Mouse (Mus musculus) kidney, adult 18-20 months (tissue): ENCODE data around the gene B4galt3.
"Not testable (repeated sequence)": the region's sequence is repeated elsewhere in the genome, so short reads cannot be mapped to it uniquely, and the experiment has no call there.

ENCODE experiments used
- DNase-seq: peaks from one replicate; pipeline ENCODE4 v3.0.0; 2021

The B4galt3 gene

DNA sequence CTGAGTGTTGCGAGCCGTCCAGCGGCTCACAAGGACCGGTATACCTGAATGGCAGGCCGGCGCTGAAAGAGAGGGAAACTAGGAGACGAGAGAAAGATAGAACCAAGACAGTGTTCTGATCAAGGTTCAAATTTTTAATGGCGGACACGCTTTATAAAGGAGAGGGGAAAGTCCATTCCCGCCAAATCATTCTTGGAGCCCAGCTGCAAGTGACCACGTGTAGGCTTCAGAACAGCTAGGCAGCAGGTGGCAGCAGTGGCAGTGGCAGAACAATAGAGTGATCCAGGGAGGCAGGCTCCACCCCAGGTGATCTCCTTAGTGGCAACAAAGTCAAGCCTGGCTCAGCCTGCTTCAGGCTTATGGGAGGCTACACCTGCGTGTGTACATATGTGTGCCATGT is 28.2 kb upstream of the B4galt3 start:
- not testable (repeated sequence) for DNase-seq

DNA sequence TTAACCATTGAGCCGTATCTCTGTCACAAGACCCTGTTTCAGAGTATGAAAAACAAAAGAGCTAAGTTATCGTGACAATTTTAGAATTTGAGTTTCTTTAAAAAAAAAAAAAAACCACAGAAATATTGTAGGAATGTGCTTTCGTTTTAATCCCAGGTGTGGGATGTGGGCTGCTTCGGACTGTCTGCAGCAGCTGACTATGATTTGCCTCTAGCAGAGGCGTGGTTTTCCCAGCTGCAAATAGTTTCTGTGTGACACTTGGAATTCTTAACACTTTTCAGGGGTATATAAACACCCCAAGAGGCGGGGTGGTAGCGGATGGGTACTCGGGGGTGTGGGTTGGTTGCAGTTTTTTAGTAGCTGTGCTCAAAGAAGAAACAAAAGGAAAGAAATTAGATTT is 24.8 kb upstream of the B4galt3 start:
- DNase-seq, result no peak

DNA sequence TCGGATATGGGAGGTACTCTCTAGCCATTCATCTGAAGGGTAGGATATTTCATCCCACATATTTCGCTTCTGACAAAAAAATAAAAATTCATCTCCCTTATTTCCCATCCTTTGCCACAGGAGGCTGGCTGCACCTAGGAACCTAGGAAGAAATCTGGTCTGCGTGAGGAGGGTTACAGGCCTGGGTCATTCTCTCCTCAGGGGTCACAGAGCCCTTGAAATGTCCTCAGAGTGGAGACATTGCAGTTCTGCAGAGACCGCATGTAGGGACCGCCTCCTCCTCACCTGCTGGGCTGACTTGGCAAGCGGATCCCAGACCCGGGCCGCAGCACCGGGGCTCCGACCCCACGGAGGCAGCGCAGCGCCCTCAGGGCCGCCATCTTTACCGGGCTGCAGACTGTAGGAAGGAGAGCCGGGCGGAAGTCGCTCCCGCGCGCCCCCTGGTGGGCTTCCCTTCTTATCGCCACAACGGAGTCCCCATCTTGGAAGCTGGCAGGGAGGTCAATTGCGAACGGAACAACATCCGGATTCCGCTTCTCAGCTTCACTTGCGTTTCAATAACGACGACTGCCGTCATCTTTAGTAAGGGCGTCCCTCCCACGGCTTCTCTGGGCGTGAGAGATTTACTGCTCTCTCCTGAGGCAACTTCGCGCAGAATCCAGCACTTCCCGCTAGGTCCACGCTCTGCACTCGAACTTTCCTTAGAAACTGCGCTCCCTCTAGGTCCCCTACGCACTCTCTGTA is 23.2 kb upstream of the B4galt3 start:
- DNase-seq, result peak; percentile 96

DNA sequence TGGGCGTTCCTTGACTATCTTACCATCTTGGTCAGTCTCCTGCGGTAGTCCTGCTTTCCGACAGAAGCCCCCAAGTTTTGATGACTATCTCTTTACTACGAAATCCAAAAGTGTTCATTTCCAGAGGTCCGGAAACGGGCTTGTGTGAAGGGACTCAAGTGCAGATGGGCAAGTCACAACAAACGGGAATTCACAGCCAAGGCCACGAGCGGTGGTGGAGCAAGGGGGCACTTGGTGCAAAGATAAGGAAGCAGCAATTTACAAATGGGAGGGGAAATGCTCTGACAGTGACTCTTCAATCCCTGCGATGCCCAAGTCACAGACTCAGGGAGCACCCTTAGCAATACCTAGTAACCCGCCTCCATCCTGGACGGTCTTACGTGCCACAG is 22.7 kb upstream of the B4galt3 start:
- DNase-seq, result no peak

DNA sequence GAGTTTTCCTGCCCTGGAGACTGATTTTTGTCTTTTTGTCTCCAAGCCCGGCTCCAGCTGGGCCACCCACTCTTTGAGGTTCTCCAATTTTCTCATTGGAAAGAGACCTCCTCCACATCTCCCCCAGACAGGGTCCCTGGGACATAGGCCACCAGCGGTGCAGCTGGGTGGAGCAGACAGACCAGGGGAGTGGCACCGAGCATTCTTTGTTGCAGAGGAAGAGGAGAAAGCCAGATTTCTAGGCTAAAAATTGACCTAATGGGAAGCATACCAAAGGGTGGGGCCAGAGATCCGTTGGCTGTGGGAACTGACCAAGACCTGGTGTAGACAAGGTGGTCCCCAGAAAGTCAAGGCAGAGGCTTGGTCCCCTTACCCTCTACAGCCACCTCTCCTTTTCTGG is 22.2 kb upstream of the B4galt3 start:
- no peak for DNase-seq

DNA sequence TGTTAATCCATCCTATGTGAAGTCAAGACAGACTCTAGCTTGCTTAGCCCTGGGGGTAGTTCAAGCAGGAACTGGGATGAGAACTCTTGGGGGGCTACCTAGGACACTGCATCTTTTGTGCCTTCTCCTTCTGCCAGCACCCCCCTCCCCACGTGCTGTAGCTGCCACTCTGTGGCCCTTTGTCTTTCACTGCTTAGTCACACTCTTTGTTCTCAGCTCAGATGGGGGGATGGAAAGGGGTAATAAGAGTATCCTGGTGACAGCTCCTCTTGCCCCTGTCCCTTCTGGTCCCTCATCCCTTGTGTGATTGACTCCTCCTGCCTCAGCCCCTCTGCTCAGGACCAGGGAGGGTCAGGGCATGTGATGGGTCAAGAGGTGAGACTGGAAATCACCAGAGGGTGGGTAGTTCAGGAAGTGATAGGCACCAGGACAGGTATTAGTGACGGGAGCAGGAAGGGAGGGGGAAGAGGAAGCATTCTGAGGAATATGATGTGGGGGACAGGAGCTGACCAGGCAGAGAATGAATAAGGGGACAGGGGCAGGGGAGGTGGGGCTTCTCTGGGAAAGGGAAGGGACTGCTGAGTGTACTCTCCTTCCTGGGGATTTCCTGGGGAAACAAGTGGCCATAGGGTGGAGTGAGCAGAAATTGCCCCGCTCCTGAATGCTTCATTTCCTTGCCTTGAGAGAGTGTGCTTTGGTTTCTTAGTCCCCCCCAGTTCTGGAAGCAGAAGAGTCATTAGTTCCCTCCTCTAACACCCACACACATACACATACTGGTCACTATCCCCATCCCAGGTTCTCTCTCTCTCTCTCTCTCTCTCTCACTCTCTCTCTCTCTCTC is 21.5 kb upstream of the B4galt3 start:
- DNase-seq, result no peak

DNA sequence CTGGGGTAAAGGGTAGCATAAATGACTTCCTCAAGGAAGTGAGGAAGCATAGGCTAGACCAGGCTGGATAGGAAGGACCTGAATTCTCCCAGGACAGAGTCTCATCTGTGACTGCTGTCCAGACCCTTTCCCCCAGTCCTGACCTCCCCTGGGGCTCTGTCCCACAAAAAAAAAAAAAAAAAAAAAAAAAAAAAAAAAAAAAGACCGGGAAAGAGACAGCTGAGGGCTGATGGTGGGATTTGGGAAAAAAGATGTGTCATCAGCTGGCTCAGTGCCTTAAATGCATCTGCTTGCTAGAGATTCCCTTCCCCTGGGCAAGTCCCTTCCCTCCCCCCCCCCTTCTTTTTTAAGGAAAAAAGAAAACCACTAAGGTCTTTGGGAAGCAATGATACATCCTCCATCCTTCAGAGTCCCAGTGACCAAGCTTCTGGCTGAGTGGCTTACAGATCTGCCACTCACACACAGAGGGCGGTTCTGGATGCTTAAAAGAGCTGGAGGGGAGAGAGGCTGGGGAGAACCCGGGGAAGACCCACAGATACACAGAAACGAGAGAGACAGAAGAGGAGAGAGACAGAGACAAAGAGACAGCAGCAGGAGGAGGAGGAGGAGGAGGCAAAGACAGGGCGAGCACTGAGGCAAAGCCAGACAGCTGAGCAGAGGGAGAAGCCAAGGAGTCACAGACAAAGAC is 20.1 kb upstream of the B4galt3 start, which contains the start of gene Adamts4:
Gene Adamts4 (plus strand): TSS at position 509 of the 688 bp plus-strand sequence.
- DNase-seq, result no peak

DNA sequence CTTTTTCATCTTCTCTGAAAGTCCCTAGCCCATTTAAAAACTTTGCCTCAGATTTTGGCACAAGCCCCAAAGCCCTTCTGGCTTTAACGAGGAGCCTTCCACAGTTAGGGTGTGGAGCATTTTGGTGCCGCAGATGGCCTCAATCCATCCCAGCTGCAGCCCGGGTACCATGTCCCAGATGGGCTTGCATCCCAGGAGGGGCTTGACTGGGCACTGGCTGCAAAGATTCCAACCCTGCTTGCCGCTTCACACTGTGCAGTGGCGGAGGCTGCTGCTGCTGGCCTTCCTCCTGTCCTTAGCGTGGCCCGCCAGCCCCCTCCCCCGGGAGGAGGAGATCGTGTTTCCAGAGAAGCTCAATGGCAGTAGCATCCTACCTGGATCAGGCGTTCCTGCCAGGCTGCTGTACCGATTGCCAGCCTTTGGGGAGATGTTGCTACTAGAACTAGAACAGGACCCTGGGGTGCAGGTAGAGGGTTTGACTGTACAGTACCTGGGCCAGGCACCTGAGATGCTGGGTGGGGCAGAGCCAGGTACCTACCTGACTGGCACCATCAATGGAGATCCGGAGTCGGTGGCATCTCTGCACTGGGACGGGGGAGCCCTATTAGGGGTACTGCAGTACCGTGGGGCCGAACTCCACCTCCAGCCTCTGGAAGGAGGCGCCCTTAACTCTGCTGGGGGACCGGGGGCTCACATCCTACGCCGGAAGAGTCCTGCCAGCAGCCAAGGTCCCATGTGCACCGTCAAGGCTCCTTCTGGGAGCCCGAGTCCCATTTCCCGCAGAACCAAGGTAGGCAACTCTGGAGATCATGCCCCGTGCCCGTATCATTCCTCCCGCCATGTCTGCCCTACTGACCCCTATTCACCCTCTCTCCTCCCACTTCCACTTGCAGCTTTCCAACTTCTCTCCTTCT is 19.2 kb upstream of the B4galt3 start, which contains the start of gene Ndufs2:
Gene Ndufs2 (minus strand): TSS at position 709 of the 914 bp plus-strand sequence.
- DNase-seq, result no peak

DNA sequence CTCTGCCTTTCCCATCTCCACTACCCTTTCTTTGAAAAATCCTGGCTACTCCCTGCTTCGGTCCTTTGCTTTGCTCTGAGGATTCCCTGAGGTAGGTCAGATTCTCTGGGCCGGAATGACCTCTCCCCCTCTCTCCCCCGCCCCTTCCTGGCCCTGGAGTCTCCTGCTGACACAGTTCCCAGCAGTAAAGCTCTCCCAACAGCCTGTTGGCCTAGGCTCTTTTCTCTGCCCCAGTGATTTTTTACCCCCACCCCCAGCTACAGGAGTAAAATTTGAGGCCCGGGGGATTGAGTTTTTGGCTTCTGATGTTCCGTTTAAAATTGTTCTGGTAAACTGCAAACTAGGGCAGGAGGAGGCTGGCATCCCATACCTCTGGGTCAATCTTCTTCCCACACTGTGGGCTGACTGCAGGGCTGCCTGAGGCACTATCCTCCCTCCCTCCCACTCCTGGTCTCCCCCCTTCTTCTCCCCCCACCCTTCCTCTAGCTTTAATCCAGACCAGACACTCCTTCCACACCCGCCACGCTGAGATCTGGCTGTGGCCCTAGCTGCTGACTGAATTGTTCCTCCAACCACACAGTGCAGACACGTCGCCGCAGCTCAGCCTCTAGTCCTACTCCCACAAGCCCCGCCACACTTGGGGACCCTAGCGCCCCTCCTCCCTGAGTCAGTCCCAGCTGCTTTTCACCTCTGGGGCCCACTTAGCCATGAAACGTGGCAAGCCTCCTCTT is 18.4 kb upstream of the B4galt3 start:
- DNase-seq, result peak; percentile 55

DNA sequence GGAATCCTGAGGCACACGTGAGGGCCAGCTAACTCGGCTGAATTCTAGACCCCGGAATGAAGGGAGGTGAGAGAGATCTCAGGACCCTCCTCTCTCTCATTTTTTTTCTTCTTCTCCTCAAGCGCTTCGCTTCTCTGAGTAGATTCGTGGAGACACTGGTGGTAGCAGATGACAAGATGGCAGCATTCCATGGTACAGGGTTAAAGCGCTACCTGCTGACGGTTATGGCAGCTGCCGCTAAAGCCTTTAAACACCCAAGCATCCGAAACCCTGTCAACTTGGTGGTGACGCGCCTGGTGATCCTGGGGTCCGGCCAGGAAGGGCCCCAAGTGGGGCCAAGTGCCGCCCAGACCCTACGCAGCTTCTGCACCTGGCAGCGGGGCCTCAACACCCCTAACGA is 17.7 kb upstream of the B4galt3 start:
- DNase-seq, result no peak

DNA sequence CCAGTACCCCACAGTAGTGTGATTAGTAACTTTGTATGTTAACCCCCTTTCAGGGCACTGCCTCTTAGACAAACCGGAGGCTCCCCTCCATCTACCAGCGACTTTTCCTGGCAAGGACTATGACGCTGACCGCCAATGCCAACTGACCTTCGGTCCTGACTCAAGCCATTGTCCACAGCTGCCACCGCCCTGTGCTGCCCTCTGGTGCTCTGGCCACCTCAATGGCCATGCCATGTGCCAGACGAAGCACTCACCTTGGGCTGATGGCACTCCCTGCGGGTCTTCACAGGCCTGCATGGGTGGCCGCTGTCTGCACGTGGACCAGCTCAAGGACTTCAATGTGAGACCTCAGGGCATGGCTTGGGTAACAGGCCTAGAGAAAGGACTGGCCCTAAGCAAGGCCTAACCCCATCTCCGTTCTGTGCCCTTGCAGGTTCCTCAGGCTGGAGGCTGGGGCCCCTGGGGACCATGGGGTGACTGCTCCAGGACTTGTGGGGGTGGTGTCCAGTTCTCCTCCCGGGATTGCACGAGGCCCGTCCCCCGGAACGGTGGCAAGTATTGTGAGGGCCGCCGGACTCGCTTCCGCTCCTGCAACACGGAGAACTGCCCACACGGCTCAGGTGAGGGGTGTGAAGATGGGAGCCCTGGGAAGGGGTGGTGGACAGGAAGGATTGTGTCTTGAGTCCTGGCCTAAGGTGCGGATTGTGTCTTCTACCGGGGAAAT is 13.9 kb upstream of the B4galt3 start:
- DNase-seq, result peak; percentile 64

DNA sequence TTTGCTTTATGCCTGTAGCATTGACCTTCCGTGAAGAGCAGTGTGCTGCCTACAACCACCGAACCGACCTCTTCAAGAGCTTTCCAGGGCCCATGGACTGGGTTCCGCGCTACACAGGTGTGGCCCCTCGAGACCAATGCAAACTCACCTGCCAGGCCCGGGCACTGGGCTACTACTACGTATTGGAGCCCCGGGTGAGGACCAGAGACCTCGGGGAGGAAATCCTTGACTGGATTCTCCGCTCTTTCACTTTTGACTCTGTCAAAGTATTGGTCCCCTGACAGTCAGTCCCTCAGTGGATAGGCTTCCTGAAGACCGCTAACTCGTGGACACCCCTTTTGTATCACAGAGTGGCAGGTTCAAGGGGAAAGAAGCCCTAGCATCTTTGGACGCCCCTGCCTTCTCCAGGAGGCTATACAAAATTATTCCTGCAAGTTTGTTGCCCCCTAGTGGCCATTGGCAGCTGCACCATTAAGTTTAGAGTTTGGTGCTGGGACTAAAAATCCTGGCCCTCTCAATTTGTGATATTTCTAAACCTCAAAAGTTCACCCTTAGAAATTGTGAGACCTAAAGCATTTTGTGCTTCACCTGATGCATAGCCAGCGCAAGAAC is 13.1 kb upstream of the B4galt3 start:
- DNase-seq, result peak; percentile 69

DNA sequence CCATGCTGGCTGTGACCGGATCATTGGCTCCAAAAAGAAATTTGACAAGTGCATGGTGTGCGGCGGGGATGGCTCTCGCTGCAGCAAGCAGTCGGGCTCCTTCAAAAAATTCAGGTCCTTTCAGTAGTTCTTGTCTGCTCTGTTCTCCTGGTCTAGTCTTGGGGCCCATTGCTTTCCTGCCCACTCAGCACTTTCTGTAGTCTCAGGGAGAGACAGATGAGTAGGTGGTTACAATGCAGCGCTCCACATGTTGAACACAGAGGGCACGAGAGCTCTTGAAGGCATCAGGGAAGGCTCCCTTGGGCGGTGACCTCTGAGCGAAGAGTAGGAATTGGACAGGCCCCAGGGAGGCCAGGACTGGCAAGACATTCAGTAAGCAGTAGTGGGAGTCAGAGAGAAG is 12.3 kb upstream of the B4galt3 start:
- no peak for DNase-seq

DNA sequence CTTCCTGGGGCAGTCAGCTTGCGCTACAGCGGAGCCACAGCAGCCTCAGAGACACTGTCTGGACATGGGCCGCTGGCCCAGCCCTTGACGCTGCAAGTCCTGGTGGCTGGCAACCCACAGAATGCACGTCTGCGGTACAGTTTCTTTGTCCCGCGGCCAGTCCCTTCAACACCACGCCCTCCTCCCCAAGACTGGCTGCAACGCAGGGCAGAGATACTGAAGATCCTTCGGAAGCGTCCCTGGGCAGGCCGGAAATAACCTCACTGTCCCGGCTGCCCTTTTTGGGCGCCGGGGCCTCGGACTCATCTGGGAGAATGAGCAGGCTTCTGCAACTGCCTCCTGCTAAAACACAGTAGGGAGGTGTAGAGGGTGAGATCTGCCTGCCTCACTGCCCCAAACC is 11.2 kb upstream of the B4galt3 start:
- DNase-seq, result no peak

DNA sequence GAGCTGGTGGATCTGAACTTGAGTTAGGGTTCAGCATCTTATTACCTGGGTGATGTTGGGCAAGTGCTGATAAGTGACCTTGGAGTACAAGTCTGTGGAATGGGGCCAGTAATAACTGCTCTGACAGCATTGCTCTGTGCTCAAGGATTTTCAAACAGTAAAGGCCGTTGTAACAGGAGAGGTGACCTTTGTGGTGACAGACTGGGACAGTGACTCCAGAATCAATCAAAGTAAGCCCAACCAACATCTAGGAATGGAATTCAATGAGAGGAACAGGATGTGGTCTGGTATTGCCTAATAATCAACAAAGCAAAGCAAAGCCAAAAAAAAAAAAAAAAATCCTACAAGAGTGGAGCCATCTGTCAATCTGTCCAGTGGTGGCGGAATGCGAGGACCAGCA is 9.8 kb upstream of the B4galt3 start:
- DNase-seq, result no peak

DNA sequence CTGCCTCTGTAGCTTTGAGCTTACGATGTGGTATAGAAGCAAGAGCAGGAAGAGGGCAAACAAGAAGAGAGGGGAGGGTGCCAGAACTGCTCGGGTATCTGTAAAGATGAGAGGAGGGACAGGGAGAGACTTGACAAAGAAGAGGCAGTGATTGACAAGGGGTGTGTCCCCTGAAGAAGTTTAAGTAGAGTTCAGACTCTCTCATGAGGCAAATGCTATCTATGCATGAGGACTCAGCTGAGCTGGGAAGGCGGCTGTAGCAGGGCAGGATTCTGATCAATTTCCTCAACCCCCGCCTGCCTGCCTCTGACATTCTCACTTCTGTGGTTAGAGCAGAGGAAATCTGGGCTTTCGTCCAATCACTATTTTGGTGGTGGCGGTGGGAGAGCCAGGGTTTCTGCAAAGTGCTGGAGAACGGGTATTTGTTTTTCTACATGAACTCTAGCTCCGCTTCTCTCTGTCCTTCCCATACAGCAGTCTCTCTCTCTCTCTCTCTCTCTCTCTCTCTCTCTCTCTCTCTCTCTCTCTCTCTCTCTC is 7.5 kb upstream of the B4galt3 start:
- peak; percentile 52 for DNase-seq

DNA sequence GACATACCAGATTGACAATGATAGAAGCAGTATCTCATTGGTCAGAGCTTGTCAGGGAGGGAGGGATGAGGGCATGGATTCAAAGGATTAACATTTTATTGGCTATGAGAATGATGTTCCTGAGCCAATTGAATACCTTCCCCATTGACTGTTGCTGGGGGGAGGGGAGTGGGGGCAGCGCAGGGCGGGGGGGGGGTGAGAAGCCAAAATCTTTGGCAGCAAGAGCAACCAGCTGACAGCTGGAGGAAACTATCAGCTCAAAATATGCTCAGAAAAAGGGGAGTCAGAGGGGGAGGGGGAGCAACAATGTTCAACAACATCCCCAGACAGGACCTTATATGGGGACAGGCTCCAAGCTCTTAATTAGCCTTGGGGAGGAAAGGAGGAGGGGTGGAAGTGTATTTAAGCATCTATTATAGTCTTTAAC is 6.9 kb upstream of the B4galt3 start:
- DNase-seq, result no peak

DNA sequence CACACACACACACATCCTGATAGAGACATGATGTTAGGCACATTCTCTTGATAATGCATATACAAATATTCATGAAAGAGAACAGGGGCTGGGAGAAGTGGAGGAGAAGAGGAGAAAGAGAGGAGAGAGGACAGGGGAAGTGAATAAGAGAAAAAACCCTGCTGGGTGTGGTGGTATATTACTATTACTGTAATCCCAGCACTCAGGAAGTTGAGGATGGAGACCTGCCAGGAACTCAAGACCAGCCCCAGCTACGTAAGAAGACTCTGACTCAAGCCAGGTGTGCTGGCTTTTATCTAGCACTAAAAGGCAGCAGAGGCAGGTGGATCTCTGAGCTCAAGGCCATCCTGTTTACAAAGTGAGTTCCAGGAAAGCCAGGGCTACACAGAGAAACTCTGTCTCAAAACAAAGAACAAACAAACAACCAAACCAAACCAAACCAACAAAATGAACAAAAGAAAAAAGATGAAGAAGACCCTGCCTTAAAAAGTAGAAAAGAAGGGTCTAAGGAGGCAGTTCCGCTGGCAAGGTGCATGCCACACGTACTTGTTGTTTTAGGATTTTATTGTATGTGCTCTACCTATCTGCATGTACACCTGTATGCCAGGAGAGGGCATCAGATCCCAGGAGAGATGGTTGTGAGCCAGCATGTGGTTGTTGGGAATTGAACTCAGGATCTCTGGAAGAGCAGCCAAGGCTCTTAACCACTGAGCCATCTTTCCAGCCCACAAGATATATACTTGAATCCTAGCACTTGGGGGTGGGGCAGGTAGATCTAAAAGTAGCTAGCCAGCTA is 6.3 kb upstream of the B4galt3 start:
- DNase-seq, result no peak

DNA sequence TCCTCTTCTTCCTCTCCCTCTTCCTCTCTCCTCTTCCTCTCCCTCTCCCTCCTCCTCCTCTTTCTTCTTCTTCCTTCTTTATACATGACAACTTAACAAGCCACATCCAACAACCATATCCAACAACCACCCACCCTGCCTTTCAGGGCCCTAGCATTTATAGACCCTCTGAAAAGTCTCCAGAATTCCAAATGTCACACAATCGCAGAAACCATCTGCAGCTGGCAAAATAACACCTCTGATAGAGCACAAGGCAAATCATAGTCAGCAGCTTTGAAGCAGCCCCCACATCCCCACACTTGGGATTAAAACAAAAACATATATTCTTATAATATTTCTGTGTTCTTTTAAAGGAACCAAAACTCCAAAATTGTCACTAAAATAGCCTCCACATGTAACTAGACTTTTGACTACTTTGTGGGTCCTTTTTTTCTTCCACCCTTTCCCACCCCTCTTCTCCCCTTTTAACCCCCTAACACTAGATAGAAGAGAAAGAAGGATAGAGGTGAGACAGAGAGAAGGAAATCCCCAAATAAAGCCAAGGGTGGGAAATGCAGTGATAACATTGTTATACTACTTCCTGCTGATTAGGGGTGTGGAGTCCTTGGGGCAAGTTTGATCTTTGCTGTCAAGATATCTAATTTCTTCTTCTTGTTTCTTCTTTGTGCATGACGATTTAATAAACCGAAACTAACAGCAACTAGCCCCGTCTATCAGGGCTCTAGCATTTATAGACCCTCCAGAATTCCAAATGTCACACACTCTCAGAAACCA is 4.0 kb upstream of the B4galt3 start:
- DNase-seq, result no peak
